Mouse (Mus musculus): ENCODE results near the gene Mgea5.
"Not testable (repeated sequence)": the region's sequence is repeated elsewhere in the genome, so short reads cannot be mapped to it uniquely, and the experiment has no call there.

Gene Mgea5

GRCm38 (mm10) chr19:45783181-45783932 is at the start of gene Mgea5:
Gene Mgea5, minus strand, starts transcription at chr19:45783837.
- peak; percentile 99 for DNase-seq (ENCODE audit: low read depth, low spot score)

- peak; percentile 16 for DNase-seq (ENCODE audit: low read depth, low spot score)
Measured at GRCm38 (mm10) chr19:45830679-45831078, 47.0 kb upstream of the Mgea5 start.

GRCm38 (mm10) chr19:45827736-45828135 is 44.1 kb upstream of the Mgea5 start:
- DNase-seq (ENCODE audit: low read depth, low spot score), result no peak

- no peak for DNase-seq (ENCODE audit: low read depth, low spot score)
Measured at GRCm38 (mm10) chr19:45827125-45827524, 43.5 kb upstream of the Mgea5 start.

GRCm38 (mm10) chr19:45826146-45826545 is 42.5 kb upstream of the Mgea5 start:
- no peak for DNase-seq (ENCODE audit: low read depth, low spot score)

- DNase-seq (ENCODE audit: low read depth, low spot score), result no peak
Measured at GRCm38 (mm10) chr19:45821832-45822231, 38.2 kb upstream of the Mgea5 start.

- DNase-seq (ENCODE audit: low read depth, low spot score), result no peak
Measured at GRCm38 (mm10) chr19:45817816-45818490, 34.3 kb upstream of the Mgea5 start.

DNA sequence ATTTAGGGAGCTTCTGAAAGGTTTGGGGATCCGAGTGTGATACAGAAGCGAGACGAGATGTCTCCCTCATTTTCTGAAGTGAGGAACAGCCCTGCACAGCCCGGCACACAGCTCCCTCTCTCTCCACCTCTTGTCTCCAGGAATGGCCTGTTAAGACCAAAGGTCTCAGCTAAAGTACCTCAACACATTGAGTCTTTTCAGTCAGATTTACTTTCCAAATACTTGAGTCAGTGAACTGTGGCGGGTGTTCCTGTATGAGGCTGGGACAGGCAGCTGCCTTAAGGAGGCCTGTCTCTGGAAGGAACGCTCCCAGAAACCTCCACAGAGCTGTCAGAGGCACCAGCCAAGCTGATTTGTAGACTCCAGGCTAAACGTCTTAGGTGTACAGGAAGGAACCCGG is 33.1 kb upstream of the Mgea5 start:
- DNase-seq (ENCODE audit: low read depth, low spot score), result no peak

GRCm38 (mm10) chr19:45815831-45816405 is 32.3 kb upstream of the Mgea5 start, which contains the start of gene Kcnip2:
Gene Kcnip2, minus strand, starts transcription at chr19:45816061.
- DNase-seq (ENCODE audit: low read depth, low spot score), result no peak

DNA sequence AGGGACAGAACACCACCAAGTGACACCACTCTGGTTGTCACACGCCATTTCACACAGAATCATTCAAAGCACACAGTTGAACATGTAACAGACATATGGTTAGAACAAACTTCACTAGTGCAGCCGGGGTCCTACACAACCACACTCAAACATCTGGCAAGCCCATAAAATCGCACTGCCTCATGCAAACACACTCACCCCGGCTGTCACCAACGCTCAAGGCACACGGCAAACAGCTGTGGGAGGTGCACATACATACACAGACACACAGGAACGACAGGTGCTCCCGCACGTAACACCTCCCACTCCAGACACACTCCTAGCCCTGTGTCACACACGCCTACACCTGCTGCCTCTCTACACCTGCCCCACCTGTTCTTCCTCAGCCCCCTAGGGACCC is 31.5 kb upstream of the Mgea5 start:
- no peak for DNase-seq (ENCODE audit: low read depth, low spot score)

- no peak for DNase-seq (ENCODE audit: low read depth, low spot score)
Measured at GRCm38 (mm10) chr19:45813801-45814200, 30.2 kb upstream of the Mgea5 start.

- DNase-seq (ENCODE audit: low read depth, low spot score), result peak; percentile 69
Measured at GRCm38 (mm10) chr19:45813263-45813662, 29.6 kb upstream of the Mgea5 start.

- DNase-seq (ENCODE audit: low read depth, low spot score), result no peak
Measured at GRCm38 (mm10) chr19:45812673-45813252, 29.1 kb upstream of the Mgea5 start.

DNA sequence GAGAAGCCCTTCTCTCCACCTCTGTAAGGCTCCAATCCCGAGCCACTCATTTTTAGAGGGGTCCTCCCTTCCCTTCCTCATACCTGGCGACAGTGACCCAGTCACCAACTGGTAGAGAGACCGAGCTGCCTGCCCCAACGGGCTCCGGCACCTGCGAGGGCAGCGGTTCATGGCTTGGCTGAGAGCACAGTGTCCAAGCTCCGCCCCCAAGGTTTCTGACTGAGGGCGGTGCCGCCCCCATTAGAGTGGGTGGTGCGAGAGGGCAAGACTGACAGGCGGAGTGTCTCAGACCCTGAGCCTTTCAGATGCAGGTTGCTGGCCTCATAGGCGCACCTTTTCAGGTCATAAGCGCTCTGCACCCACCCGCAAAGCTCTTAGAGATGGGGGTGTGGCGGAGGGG is 28.5 kb upstream of the Mgea5 start:
- DNase-seq (ENCODE audit: low read depth, low spot score), result peak; percentile 87

GRCm38 (mm10) chr19:45811028-45811674 is 27.5 kb upstream of the Mgea5 start:
- no peak for DNase-seq (ENCODE audit: low read depth, low spot score)

- DNase-seq (ENCODE audit: low read depth, low spot score), result no peak
Measured at GRCm38 (mm10) chr19:45807732-45808131, 24.1 kb upstream of the Mgea5 start.

DNA sequence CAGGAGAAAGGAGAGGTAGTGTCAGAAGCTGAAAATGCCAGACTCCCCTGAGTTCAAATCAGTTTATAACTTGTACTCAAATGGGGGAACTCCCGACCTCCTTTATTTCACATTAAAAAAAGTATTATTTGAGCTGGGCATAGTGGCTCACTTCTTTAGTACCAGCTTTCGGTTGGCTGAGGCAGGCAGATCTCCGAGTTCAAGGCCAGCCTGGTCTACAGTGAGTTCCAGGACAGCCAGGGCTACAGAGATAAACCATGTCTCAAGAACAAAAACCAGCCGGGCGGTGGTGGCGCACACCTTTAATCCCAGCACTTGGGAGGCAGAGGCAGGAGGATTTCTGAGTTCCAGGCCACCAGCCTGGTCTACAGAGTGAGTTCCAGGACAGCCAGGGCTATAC is 22.2 kb upstream of the Mgea5 start:
- not testable (repeated sequence) for DNase-seq (ENCODE audit: low read depth, low spot score)

- peak; percentile 59 for DNase-seq (ENCODE audit: low read depth, low spot score)
Measured at GRCm38 (mm10) chr19:45804593-45805368, 21.1 kb upstream of the Mgea5 start.

DNA sequence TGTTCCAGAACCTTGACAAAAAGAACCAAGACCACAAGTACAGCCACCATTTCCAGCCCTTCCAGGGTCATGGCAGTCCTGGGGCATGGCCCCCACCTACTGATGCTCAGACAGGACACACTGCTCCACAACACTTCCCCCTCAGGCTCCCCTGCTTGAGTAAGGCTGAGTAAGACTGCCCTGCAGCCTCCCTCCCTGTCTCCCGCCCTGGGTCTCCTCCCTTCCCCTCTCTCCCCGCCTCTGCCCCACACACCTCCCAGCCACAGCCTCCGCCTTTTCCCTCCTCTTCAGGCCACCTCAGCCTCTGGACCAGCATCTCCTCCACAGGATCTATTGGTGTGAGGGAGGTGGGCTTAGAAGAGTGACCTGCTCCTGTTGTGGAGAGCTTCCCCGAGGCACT is 19.8 kb upstream of the Mgea5 start:
- DNase-seq (ENCODE audit: low read depth, low spot score), result no peak

DNA sequence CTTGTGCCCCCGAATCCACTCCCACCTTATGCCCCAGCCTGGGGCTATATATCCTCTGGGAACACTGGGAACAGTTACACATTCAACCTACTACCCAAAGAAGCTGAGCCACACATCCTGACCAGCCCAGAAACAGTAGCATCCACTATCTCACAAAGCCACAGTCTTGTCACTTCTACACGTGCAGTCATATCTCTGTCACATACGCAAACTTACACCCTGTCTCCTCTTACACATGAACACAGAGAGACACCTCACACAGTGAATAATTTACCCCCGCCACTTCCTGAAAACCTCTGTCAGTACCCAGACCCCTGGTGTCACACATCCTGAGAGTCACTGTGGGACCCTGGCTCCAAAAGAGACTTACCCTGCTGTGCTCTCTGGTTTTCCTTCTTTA is 19.1 kb upstream of the Mgea5 start:
- no peak for DNase-seq (ENCODE audit: low read depth, low spot score)

- no peak for DNase-seq (ENCODE audit: low read depth, low spot score)
Measured at GRCm38 (mm10) chr19:45796879-45797278, 13.2 kb upstream of the Mgea5 start.

Data from A20 (cell line).